Mouse (Mus musculus): ENCODE measurements around the gene Ltbp1. TPM values are rescaled to one million over a fixed set of nuclear protein-coding genes. Genes with fewer than 3 reads are reported as not detected.

Gene Ltbp1
- total and polyA plus RNA-seq, 3 experiments: 2.3 to 6.4 (median 2.5) TPM

GRCm38 (mm10) chr17:75323766-75324165 is 318.4 kb downstream of the Ltbp1 start (continued):
- TF ChIP-seq ETS1 (conservative IDR thresholded peaks at IDR 0.05; ENCODE audit: low read depth, low read length) (no peak), EP300 (IDR thresholded peaks at IDR 0.05; ENCODE audit: low read length) (no peak), CTCF (conservative IDR thresholded peaks at IDR 0.05 in 1 of 2, IDR thresholded peaks at IDR 0.05 in 1 of 2; ENCODE audit: low read depth in 2 of 2, low read length in 2 of 2) (no peak)

GRCm38 (mm10) chr17:75328102-75328639 is 322.8 kb downstream of the Ltbp1 start:
- Histone ChIP-seq H3K4me1 (ENCODE audit: control insufficient read depth in 1 of 2, insufficient read depth in 2 of 2) (peaks cover 8 to 23% of the 10 kb centered on the region in 2 experiments; a peak in 3 of 4 replicates), H3K4me2 (ENCODE audit: insufficient read depth, low read depth, poor library complexity, severe bottlenecking) (no peak overlapping the region), H3K27ac (ENCODE audit: insufficient read depth, low read depth) (no peak overlapping the region), H3K27me3 (replicated peaks) (no peaks in the 10 kb centered on the region), H3K79me2 (replicated peaks; ENCODE audit: control insufficient read depth, extremely low read depth, insufficient read depth, poor library complexity, severe bottlenecking) (no peaks in the 10 kb centered on the region), H3K36me3 (replicated peaks in 1 of 2; ENCODE audit: control insufficient read depth in 1 of 2, insufficient read depth in 1 of 2, low read length in 1 of 2) (peaks cover 0 to 2% of the 10 kb centered on the region in 2 experiments), H3K9me3 (replicated peaks; ENCODE audit: low read length) (no peaks in the 10 kb centered on the region), H3K4me3 (replicated peaks in 1 of 3; ENCODE audit: low read depth in 2 of 3, low read length in 2 of 3, poor library complexity in 1 of 3) (no peak overlapping the region), H3K9ac (ENCODE audit: insufficient read depth, low read depth) (no peak overlapping the region)
- DNase-seq (ENCODE audit: extremely low read depth): no peak
- in situ Hi-C loops (cut with MboI; ENCODE audit: low pct_ligation_motif_present, low pct_unique_long_range_greater_than_20kb, low sequenced_read_pairs) (no loop called here), dilution Hi-C loops (cut with MboI; ENCODE audit: extremely low pct_ligation_motif_present, extremely low pct_unique_long_range_greater_than_20kb, low sequenced_read_pairs) (no loop called here)
- TF ChIP-seq E2F4 (IDR thresholded peaks at IDR 0.05; ENCODE audit: insufficient replicate concordance, low read depth, low read length): no peak
- TF ChIP-seq ELF1 (IDR thresholded peaks at IDR 0.05; ENCODE audit: low read depth, low read length): no peak
- TF ChIP-seq CHD1 (IDR thresholded peaks at IDR 0.05; ENCODE audit: low read depth, low read length): no peak
- TF ChIP-seq ZC3H11A (IDR thresholded peaks at IDR 0.05; ENCODE audit: low read depth, low read length): no peak
- no peak for TF ChIP-seq BHLHE40 (IDR thresholded peaks at IDR 0.05; ENCODE audit: low read depth, low read length)
- TF ChIP-seq MAZ (IDR thresholded peaks at IDR 0.05; ENCODE audit: low read depth, low read length): no peak
- no peak for TF ChIP-seq NRF1 (IDR thresholded peaks at IDR 0.05; ENCODE audit: low read depth, low read length)
- TF ChIP-seq KAT2A (IDR thresholded peaks at IDR 0.05; ENCODE audit: insufficient replicate concordance, low read length): no peak
- no peak for TF ChIP-seq USF2 (conservative IDR thresholded peaks at IDR 0.05; ENCODE audit: low read depth, low read length)

GRCm38 (mm10) chr17:75330366-75330765 is 325.0 kb downstream of the Ltbp1 start:
- no peak overlapping the region for H3K9ac ChIP-seq (ENCODE audit: insufficient read depth, low read depth)
- H3K79me2 ChIP-seq (replicated peaks; ENCODE audit: control insufficient read depth, extremely low read depth, insufficient read depth, poor library complexity, severe bottlenecking): no peaks in the 10 kb centered on the region
- H3K4me2 ChIP-seq (ENCODE audit: insufficient read depth, low read depth, poor library complexity, severe bottlenecking): no peak overlapping the region
- H3K27ac ChIP-seq (ENCODE audit: insufficient read depth, low read depth): no peak overlapping the region
- peaks cover 8 to 29% of the 10 kb centered on the region in 2 experiments; a peak in 3 of 4 replicates for H3K4me1 ChIP-seq (ENCODE audit: control insufficient read depth in 1 of 2, insufficient read depth in 2 of 2)
- TF ChIP-seq MAX (IDR thresholded peaks at IDR 0.05; ENCODE audit: low read length): no peak
- TF ChIP-seq NRF1 (IDR thresholded peaks at IDR 0.05; ENCODE audit: low read depth, low read length): no peak
- no peak for TF ChIP-seq JUN (IDR thresholded peaks at IDR 0.05; ENCODE audit: insufficient read depth, low read depth, low read length)
- no peak for TF ChIP-seq CHD1 (IDR thresholded peaks at IDR 0.05; ENCODE audit: low read depth, low read length)
- no peak for TF ChIP-seq TBP (conservative IDR thresholded peaks at IDR 0.05; ENCODE audit: low read depth, low read length)
- no peak for TF ChIP-seq TCF12 (IDR thresholded peaks at IDR 0.05; ENCODE audit: low read depth, low read length)
- TF ChIP-seq JUND (conservative IDR thresholded peaks at IDR 0.05; ENCODE audit: low read depth, low read length): no peak
- TF ChIP-seq ELF1 (IDR thresholded peaks at IDR 0.05; ENCODE audit: low read depth, low read length): no peak
- TF ChIP-seq MEF2A (IDR thresholded peaks at IDR 0.05; ENCODE audit: borderline replicate concordance, low read depth, low read length): no peak
- TF ChIP-seq SIN3A (IDR thresholded peaks at IDR 0.05; ENCODE audit: low read length): no peak
- no peak for TF ChIP-seq E2F4 (IDR thresholded peaks at IDR 0.05; ENCODE audit: insufficient replicate concordance, low read depth, low read length)
- no peak for TF ChIP-seq RAD21 (IDR thresholded peaks at IDR 0.05; ENCODE audit: low read depth, low read length)
- no peak for TF ChIP-seq ZC3H11A (IDR thresholded peaks at IDR 0.05; ENCODE audit: low read depth, low read length)
- TF ChIP-seq POLR2A (IDR thresholded peaks at IDR 0.05; ENCODE audit: low read depth, low read length): no peak
- no peak for TF ChIP-seq UBTF (IDR thresholded peaks at IDR 0.05; ENCODE audit: low read depth, low read length)
- H3K27me3 ChIP-seq (replicated peaks): no peaks in the 10 kb centered on the region
- no peaks in the 10 kb centered on the region for H3K9me3 ChIP-seq (replicated peaks; ENCODE audit: low read length)
- no peak for DNase-seq (ENCODE audit: extremely low read depth)
- H3K36me3 ChIP-seq (replicated peaks in 1 of 2; ENCODE audit: control insufficient read depth in 1 of 2, insufficient read depth in 1 of 2, low read length in 1 of 2): peaks cover 0 to 2% of the 10 kb centered on the region in 2 experiments
- no peak overlapping the region for H3K4me3 ChIP-seq (replicated peaks in 1 of 3; ENCODE audit: low read depth in 2 of 3, low read length in 2 of 3, poor library complexity in 1 of 3)
- dilution Hi-C loops (cut with MboI; ENCODE audit: extremely low pct_ligation_motif_present, extremely low pct_unique_long_range_greater_than_20kb, low sequenced_read_pairs) (no loop called here), in situ Hi-C loops (cut with MboI; ENCODE audit: low pct_ligation_motif_present, low pct_unique_long_range_greater_than_20kb, low sequenced_read_pairs) (no loop called here)

Data from CH12.LX (cell line).